Mouse (Mus musculus): ENCODE measurements around the gene Dgkq.

GRCm38 (mm10) chr5:108695861-108696260 is 26.4 kb upstream of the Dgkq start:
- TF ChIP-seq CTCF (IDR thresholded peaks at IDR 0.05; ENCODE audit: low read depth), result no peak
- no peak for TF ChIP-seq EP300 (IDR thresholded peaks at IDR 0.05; ENCODE audit: low read depth)
